Comparison of ENCODE assay signal across 9 mouse cellular contexts in genomic region chr9:64084231-64084630, GRCm38 (mm10). TPM values are rescaled to one million over a fixed set of nuclear protein-coding genes. Genes with fewer than 3 reads are reported as not detected.
DNase-seq lines count a peak whose midpoint lies in the region; ATAC-seq and TF ChIP-seq lines count a peak whose summit lies in the region.
"Had no signal": no experiment of that assay in that cellular context is flagged by ENCODE, and none has a peak within 500 bp of the region (broad histone marks: within the 10 kb centered on the region; RNA-seq: fewer than 3 reads in every experiment).

No protein-coding gene starts in this region.

- no peaks in the 10 kb centered on the region for H3K27me3 ChIP-seq in lung, embryonic 14.5 days (ENCODE audit: insufficient read depth, low read length)
- H3K27me3 ChIP-seq in thymus, adult 2 months (ENCODE audit: control insufficient read depth, insufficient read depth, low read length), result no peaks in the 10 kb centered on the region

- peak; percentile 49 for DNase-seq in lung, embryonic 14.5 days
- no peak for DNase-seq in lung, postnatal 25 days (ENCODE audit: low spot score)
- peak; percentile 46 for DNase-seq in kidney, adult 18-20 months
- peak; percentile 55 for DNase-seq in lung, postnatal 10 days
- no peak for DNase-seq in left cerebral cortex, postnatal 25 days (ENCODE audit: low spot score in 2 of 2)
- DNase-seq in thymus, adult 2 months, result no peak

- WGBS in lung, embryonic 14.5 days, result 33% methylated on average over 7 of the region's 7 CpGs
- 79% methylated on average over 7 of the region's 7 CpGs for WGBS in thymus, adult 2 months

- peak overlapping the region; percentile 77 for H3K4me2 ChIP-seq in lung, embryonic 14.5 days

- H3K36me3 ChIP-seq in lung, embryonic 14.5 days (ENCODE audit: insufficient read depth), result no peaks in the 10 kb centered on the region
- no peaks in the 10 kb centered on the region for H3K36me3 ChIP-seq in thymus, adult 2 months (ENCODE audit: control insufficient read depth, insufficient read depth, low read length)

- TF ChIP-seq POLR2A in thymus, adult 2 months (IDR thresholded peaks at IDR 0.05; ENCODE audit: control insufficient read depth, extremely low read depth, insufficient read depth, low read length, poor library complexity), result no peak

- intact Hi-C loops in left cerebral cortex, postnatal 25 days (cut with DNase I), result no loop called here

- no peaks in the 10 kb centered on the region for H3K9me3 ChIP-seq in lung, embryonic 14.5 days (ENCODE audit: low read depth, low read length)

- peak overlapping the region; percentile 40 for H3K4me3 ChIP-seq in lung, embryonic 14.5 days (ENCODE audit: low read depth, low read length)
- no peak overlapping the region for H3K4me3 ChIP-seq in thymus, adult 2 months (ENCODE audit: control insufficient read depth, insufficient read depth, low read length)

- peak overlapping the region; percentile 69 for H3K9ac ChIP-seq in lung, embryonic 14.5 days

- peak overlapping the region; percentile 92 for H3K27ac ChIP-seq in lung, embryonic 14.5 days (ENCODE audit: low read depth)
- H3K27ac ChIP-seq in thymus, adult 2 months (ENCODE audit: control insufficient read depth, insufficient read depth, low read length), result no peak overlapping the region
- H3K27ac ChIP-seq: macrophage had no signal

- peaks cover 15% of the 10 kb centered on the region for H3K4me1 ChIP-seq in lung, embryonic 14.5 days (ENCODE audit: insufficient read depth)
- H3K4me1 ChIP-seq in thymus, adult 2 months (replicated peaks; ENCODE audit: control insufficient read depth, insufficient read depth, low read length), result no peaks in the 10 kb centered on the region

- no peak for TF ChIP-seq CTCF in lung, embryonic 14.5 days (IDR thresholded peaks at IDR 0.05; ENCODE audit: low read depth)
- TF ChIP-seq CTCF in thymus, adult 2 months (IDR thresholded peaks at IDR 0.05; ENCODE audit: borderline replicate concordance, control insufficient read depth, extremely low read depth, insufficient read depth, low read length, poor library complexity), result no peak

- no peak for ATAC-seq in lung, embryonic 14.5 days (ENCODE audit: insufficient read depth)
- ATAC-seq in granulocyte monocyte progenitor cell, adult 5-6 weeks (replicated peaks; ENCODE audit: poor library complexity, severe bottlenecking), result peak; percentile 33
- no peak for ATAC-seq in inflammation-experienced regulatory T-cells, adult 6 months

RNA-seq across cellular contexts. Expression of gene Lctl, which starts 32.7 kb away (rescaled TPM):
- 0.13 TPM in 1 of 2 replicates, not detected in the other for polyA plus RNA-seq in lung, embryonic 14.5 days (2014; fragmentation: Nextera tagmentation; extraction: Ambion mirVana)
- not detected in 2 replicates for total RNA-seq in granulocyte monocyte progenitor cell, adult 5-6 weeks (2014; fragmentation: Nextera tagmentation)
- 0.15 and 0.39 TPM in 2 replicates for total RNA-seq in granulocyte monocyte progenitor cell, adult 5-6 weeks (2017)
- not detected for total RNA-seq in left cerebral cortex, postnatal 25 days (2021)
- polyA plus RNA-seq in inflammation-experienced regulatory T-cells, adult 6 months (2017; shearing (Covaris generic)), result not detected
- 1.4 and 2.7 TPM in 2 replicates for polyA plus RNA-seq in thymus, adult 2 months (2012; rRNA removed)
- polyA plus RNA-seq: macrophage had no signal

Comparison
In these comparisons a context has a peak if more than half of its experiments do, and no peak if none do; other contexts are left out.
1. DNase-seq: peak in lung, embryonic 14.5 days (single experiment), kidney, adult 18-20 months (single experiment) and lung, postnatal 10 days (single experiment); none in lung, postnatal 25 days (single experiment), left cerebral cortex, postnatal 25 days (0 of 2) and thymus, adult 2 months (single experiment).